Mouse (Mus musculus): ENCODE data around the gene Ccdc190.

DNA sequence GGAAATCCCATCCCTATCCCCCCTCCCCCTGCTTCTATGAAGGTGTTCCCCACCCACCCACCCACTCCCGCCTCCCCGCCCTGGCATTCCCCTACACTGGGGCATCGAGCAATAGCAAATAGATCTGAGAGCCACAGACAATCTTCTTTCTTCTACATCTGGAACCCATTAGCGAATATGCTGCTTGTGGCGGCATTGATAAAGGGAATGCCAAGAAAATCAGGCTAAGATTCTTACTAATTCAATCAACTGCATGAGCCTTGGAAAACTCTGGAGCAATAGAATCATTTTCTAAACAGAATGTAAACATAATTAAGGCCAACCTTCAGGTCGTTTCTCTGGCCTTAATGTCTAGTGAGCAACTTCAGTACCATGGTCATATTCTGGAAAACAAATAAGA lies 16.9 kb upstream of the Ccdc190 start:
- TF ChIP-seq POLR2A (IDR thresholded peaks at IDR 0.05; ENCODE audit: borderline replicate concordance, low read depth, low read length) (no peak), CTCF (IDR thresholded peaks at IDR 0.05; ENCODE audit: low read depth, low read length) (no peak)
